Comparison of ENCODE assay signal across 18 mouse cellular contexts in the genomic region with DNA sequence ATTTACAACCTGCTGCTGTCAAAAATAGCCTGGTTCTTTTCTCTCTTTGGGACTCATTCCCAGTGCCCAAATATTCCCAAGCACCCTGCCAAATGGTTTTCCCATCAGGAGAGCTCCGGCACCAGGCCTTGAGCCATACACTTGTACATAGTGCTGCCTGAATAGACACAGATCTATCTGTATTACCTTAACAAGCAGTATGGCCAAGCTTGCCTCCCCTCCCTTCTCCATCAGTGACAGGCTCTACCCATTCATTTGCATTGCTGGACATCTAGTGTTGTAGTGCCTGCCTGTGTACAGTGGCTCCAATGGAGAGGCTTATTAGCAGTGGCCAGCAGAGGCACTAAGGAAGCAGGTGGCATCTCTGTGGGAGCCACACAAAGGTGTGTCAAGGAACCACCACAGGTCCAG. TPM values are rescaled to one million over a fixed set of nuclear protein-coding genes. Genes with fewer than 3 reads are reported as not detected.
A peak's percentile ranks its signal among the peaks of the same experiment; 100 is the strongest.
DNase-seq lines count a peak whose midpoint lies in the region; TF ChIP-seq lines count a peak whose summit lies in the region.
"Had no signal": no experiment of that assay in that cellular context is flagged by ENCODE, and none has a peak within 500 bp of the region (broad histone marks: within the 10 kb centered on the region; RNA-seq: fewer than 3 reads in every experiment).

No protein-coding gene starts in this region.

- DNase-seq in gastrocnemius, postnatal 25 days, result peak; percentile 52
- no peak for DNase-seq in gastrocnemius, postnatal 14 days
- DNase-seq in cerebellum, adult 18-20 months, result peak; percentile 79 to 86
- DNase-seq in heart, adult 9 months (ENCODE audit: low spot score in 2 of 2), result peak; percentile 40 to 64
- DNase-seq in kidney, adult 18-20 months, result no peak
- no peak for DNase-seq in left cerebral cortex, postnatal 25 days (ENCODE audit: low spot score in 2 of 2)
- no peak for DNase-seq in kidney, postnatal 4 days
- DNase-seq: adrenal gland, adult 2 months; kidney, adult 2 months; kidney, postnatal 25 days; left cerebral cortex, postnatal 4 days; liver, embryonic 13.5 days; thymus, adult 18-20 months had no signal

- no peak for TF ChIP-seq CTCF in ES-Bruce4 (IDR thresholded peaks at IDR 0.05; ENCODE audit: low read depth, low read length)

- peaks cover 7% of the 10 kb centered on the region for H3K4me1 ChIP-seq in ES-Bruce4 (ENCODE audit: control insufficient read depth, insufficient read depth, low read length)

- H3K9ac ChIP-seq in ES-Bruce4 (ENCODE audit: low read depth, poor library complexity, severe bottlenecking), result no peak overlapping the region
- H3K9ac ChIP-seq: forebrain, embryonic 15.5 days; hindbrain, embryonic 13.5 days; liver, embryonic 13.5 days; neural tube, embryonic 13.5 days had no signal

- no peak for TF ChIP-seq POLR2A in ES-Bruce4 (IDR thresholded peaks at IDR 0.05; ENCODE audit: insufficient read depth, low read length)

- H3K9me3 ChIP-seq in ES-Bruce4 (replicated peaks; ENCODE audit: control insufficient read depth, insufficient read depth, low read length, poor library complexity, severe bottlenecking), result no peaks in the 10 kb centered on the region
- H3K9me3 ChIP-seq: forebrain, embryonic 15.5 days; hindbrain, embryonic 13.5 days; liver, embryonic 13.5 days; megakaryocyte, embryonic 14.5 days; neural tube, embryonic 13.5 days had no signal

- H3K27me3 ChIP-seq in ES-Bruce4 (ENCODE audit: control insufficient read depth, insufficient read depth, low read length, poor library complexity, severe bottlenecking), result no peaks in the 10 kb centered on the region
- H3K27me3 ChIP-seq: forebrain, embryonic 15.5 days; hindbrain, embryonic 13.5 days; liver, embryonic 13.5 days; megakaryocyte, embryonic 14.5 days; neural tube, embryonic 13.5 days had no signal

- 0 out of 2 replicates have a peak, but pooled peaks have one; percentile 53 for TF ChIP-seq EP300 in ES-Bruce4 (IDR thresholded peaks at IDR 0.05; ENCODE audit: insufficient read depth, low read depth, low read length)

- H3K4me3 ChIP-seq in ES-Bruce4 (ENCODE audit: low read depth, low read length), result no peak overlapping the region
- H3K4me3 ChIP-seq: forebrain, embryonic 15.5 days; hindbrain, embryonic 13.5 days; liver, embryonic 13.5 days; megakaryocyte, embryonic 14.5 days; neural tube, embryonic 13.5 days had no signal

- intact Hi-C loops in gastrocnemius, postnatal 14 days (cut with DNase I; ENCODE audit: low total_unique reads), result no loop called here
- intact Hi-C loops in left cerebral cortex, postnatal 25 days (cut with DNase I), result no loop called here

- no peak overlapping the region for H3K27ac ChIP-seq in ES-Bruce4 (ENCODE audit: insufficient read depth, low read length)
- H3K27ac ChIP-seq: forebrain, embryonic 15.5 days; hindbrain, embryonic 13.5 days; liver, embryonic 13.5 days; neural tube, embryonic 13.5 days had no signal

- H3K36me3 ChIP-seq in ES-Bruce4 (ENCODE audit: control insufficient read depth, insufficient read depth, low read length, poor library complexity, severe bottlenecking), result peaks cover 29% of the 10 kb centered on the region

RNA-seq across cellular contexts. Expression of a gene that starts 8.1 kb away (rescaled TPM):
- total RNA-seq in gastrocnemius, postnatal 25 days (2021), result 10 to 100 TPM; 36.6 to 43.0 TPM
- 10 to 100 TPM; 25.9 to 26.8 TPM for total RNA-seq in gastrocnemius, postnatal 14 days (2021)
- polyA plus RNA-seq in ES-Bruce4 (2011; ENCODE audit: insufficient read depth, insufficient read length, low read depth, missing spikeins), result 23.6 and 24.6 TPM in 2 replicates
- 10 to 100 TPM; 52.8 to 53.4 TPM for total RNA-seq in left cerebral cortex, postnatal 25 days (2021)

RNA-seq across cellular contexts. Expression of a gene that starts 25.5 kb away (rescaled TPM):
- total RNA-seq in gastrocnemius, postnatal 25 days (2021), result 10 to 100 TPM; 21.1 to 26.0 TPM
- 10 to 100 TPM; 23.0 to 26.5 TPM for total RNA-seq in gastrocnemius, postnatal 14 days (2021)
- polyA plus RNA-seq in ES-Bruce4 (2011; ENCODE audit: insufficient read depth, insufficient read length, low read depth, missing spikeins), result 106 TPM in 2 replicates
- 10 to 100 TPM; 66.5 to 68.6 TPM for total RNA-seq in left cerebral cortex, postnatal 25 days (2021)

RNA-seq across cellular contexts. Expression of a gene that starts 47.5 kb away (rescaled TPM):
- total RNA-seq in gastrocnemius, postnatal 25 days (2021), result 1 to 10 TPM; 7.3 to 7.9 TPM
- 10 to 100 TPM in 1 of 2 experiments, 1 to 10 TPM in 1; 7.4 to 12.0 TPM for total RNA-seq in gastrocnemius, postnatal 14 days (2021)
- polyA plus RNA-seq in ES-Bruce4 (2011; ENCODE audit: insufficient read depth, insufficient read length, low read depth, missing spikeins), result 10.2 and 11.2 TPM in 2 replicates
- total RNA-seq in left cerebral cortex, postnatal 25 days (2021), result 10 to 100 TPM in 1 of 2 experiments, 1 to 10 TPM in 1; 9.5 to 10.4 TPM

RNA-seq across cellular contexts. Expression of a gene that starts 56.8 kb away (rescaled TPM):
- total RNA-seq in gastrocnemius, postnatal 25 days (2021), result 1 to 10 TPM; 2.9 to 3.2 TPM
- total RNA-seq in gastrocnemius, postnatal 14 days (2021), result 1 to 10 TPM; 3.1 to 3.2 TPM
- polyA plus RNA-seq in ES-Bruce4 (2011; ENCODE audit: insufficient read depth, insufficient read length, low read depth, missing spikeins), result 5.8 and 6.9 TPM in 2 replicates
- total RNA-seq in left cerebral cortex, postnatal 25 days (2021), result 10 to 100 TPM; 10.9 to 13.5 TPM

RNA-seq across cellular contexts. Expression of a gene that starts 56.9 kb away (rescaled TPM):
- 1 to 10 TPM; 2.1 to 2.5 TPM for total RNA-seq in gastrocnemius, postnatal 25 days (2021)
- 1 to 10 TPM; 1.7 to 1.8 TPM for total RNA-seq in gastrocnemius, postnatal 14 days (2021)
- 2.9 and 3.3 TPM in 2 replicates for polyA plus RNA-seq in ES-Bruce4 (2011; ENCODE audit: insufficient read depth, insufficient read length, low read depth, missing spikeins)
- total RNA-seq in left cerebral cortex, postnatal 25 days (2021), result 1 to 10 TPM in 1 of 2 experiments, under 1 TPM in 1; 0.96 to 1.4 TPM

Comparison
In these comparisons a context has a peak if more than half of its experiments do, and no peak if none do; other contexts are left out.
1. DNase-seq: peak in gastrocnemius, postnatal 25 days (single experiment), cerebellum, adult 18-20 months (2 of 2) and heart, adult 9 months (2 of 2); none in gastrocnemius, postnatal 14 days (single experiment), kidney, adult 18-20 months (single experiment), left cerebral cortex, postnatal 25 days (0 of 2) and kidney, postnatal 4 days (0 of 2).